In genomic region chr13:86494721-86495120, GRCm38 (mm10) we compare ENCODE assay signal across 26 mouse cellular contexts.
DNase-seq lines count a peak whose midpoint lies in the region; ATAC-seq and TF ChIP-seq lines count a peak whose summit lies in the region.
"Had no signal": no experiment of that assay in that cellular context is flagged by ENCODE, and none has a peak within 500 bp of the region (broad histone marks: within the 10 kb centered on the region; RNA-seq: fewer than 3 reads in every experiment).

No protein-coding gene starts in this region.

- H3K4me2 ChIP-seq in forebrain, embryonic 11.5 days (ENCODE audit: low read depth, low read length, severe bottlenecking), result no peak overlapping the region
- H3K4me2 ChIP-seq in forebrain, embryonic 12.5 days, result no peak overlapping the region
- no peak overlapping the region for H3K4me2 ChIP-seq in hindbrain, embryonic 13.5 days
- no peak overlapping the region for H3K4me2 ChIP-seq in neural tube, embryonic 12.5 days (replicated peaks)
- H3K4me2 ChIP-seq in neural tube, embryonic 15.5 days, result no peak overlapping the region
- H3K4me2 ChIP-seq: embryonic facial prominence, embryonic 13.5 days; heart, embryonic 15.5 days; intestine, embryonic 15.5 days; liver, embryonic 12.5 days; neural tube, embryonic 13.5 days had no signal

- no peaks in the 10 kb centered on the region for H3K9me3 ChIP-seq in forebrain, embryonic 11.5 days (ENCODE audit: control insufficient read depth, low read length)
- H3K9me3 ChIP-seq in forebrain, embryonic 12.5 days, result no peaks in the 10 kb centered on the region
- H3K9me3 ChIP-seq in hindbrain, embryonic 10.5 days, result no peaks in the 10 kb centered on the region
- H3K9me3 ChIP-seq in hindbrain, embryonic 13.5 days, result no peaks in the 10 kb centered on the region
- H3K9me3 ChIP-seq in neural tube, embryonic 12.5 days, result no peaks in the 10 kb centered on the region
- H3K9me3 ChIP-seq in neural tube, embryonic 15.5 days (replicated peaks), result no peaks in the 10 kb centered on the region
- H3K9me3 ChIP-seq: embryonic facial prominence, embryonic 13.5 days; heart, embryonic 15.5 days; intestine, embryonic 15.5 days; liver, embryonic 12.5 days had no signal

- H3K27ac ChIP-seq in forebrain, embryonic 11.5 days (ENCODE audit: low read depth, low read length), result no peak overlapping the region
- H3K27ac ChIP-seq in forebrain, embryonic 12.5 days, result no peak overlapping the region
- no peak overlapping the region; the same call in 1 of the 2 replicates for H3K27ac ChIP-seq in hindbrain, embryonic 10.5 days
- no peak overlapping the region for H3K27ac ChIP-seq in hindbrain, embryonic 13.5 days
- H3K27ac ChIP-seq in neural tube, embryonic 12.5 days, result no peak overlapping the region
- H3K27ac ChIP-seq in neural tube, embryonic 15.5 days (replicated peaks), result no peak overlapping the region
- H3K27ac ChIP-seq in thymus, adult 2 months (ENCODE audit: control insufficient read depth, insufficient read depth, low read length), result no peak overlapping the region
- H3K27ac ChIP-seq: embryonic facial prominence, embryonic 13.5 days; heart, embryonic 15.5 days; intestine, embryonic 15.5 days; layer of hippocampus, adult 2 months; liver, embryonic 12.5 days; neural tube, embryonic 13.5 days had no signal

- H3K9ac ChIP-seq in forebrain, embryonic 11.5 days (ENCODE audit: low read length), result no peak overlapping the region
- no peak overlapping the region for H3K9ac ChIP-seq in forebrain, embryonic 12.5 days
- H3K9ac ChIP-seq in hindbrain, embryonic 13.5 days, result no peak overlapping the region
- H3K9ac ChIP-seq in neural tube, embryonic 12.5 days, result no peak overlapping the region
- H3K9ac ChIP-seq in neural tube, embryonic 15.5 days (replicated peaks), result no peak overlapping the region
- H3K9ac ChIP-seq: embryonic facial prominence, embryonic 13.5 days; heart, embryonic 15.5 days; intestine, embryonic 15.5 days; liver, embryonic 12.5 days; liver, postnatal 0 days; neural tube, embryonic 13.5 days had no signal

- 26% methylated on average over 2 of the region's 2 CpGs for WGBS in forebrain, embryonic 11.5 days
- 42% methylated on average over 2 of the region's 2 CpGs for WGBS in forebrain, embryonic 12.5 days
- WGBS in hindbrain, embryonic 10.5 days, result 32% methylated on average over 2 of the region's 2 CpGs
- WGBS in hindbrain, embryonic 13.5 days, result 37% methylated on average over 2 of the region's 2 CpGs
- WGBS in neural tube, embryonic 12.5 days, result 42% methylated on average over 2 of the region's 2 CpGs
- 34% methylated on average over 2 of the region's 2 CpGs for WGBS in neural tube, embryonic 15.5 days
- 54% methylated on average over 2 of the region's 2 CpGs for WGBS in thymus, adult 2 months

- no peaks in the 10 kb centered on the region for H3K36me3 ChIP-seq in forebrain, embryonic 11.5 days (ENCODE audit: control insufficient read depth, insufficient read depth, low read length)
- H3K36me3 ChIP-seq in forebrain, embryonic 12.5 days (replicated peaks), result no peaks in the 10 kb centered on the region
- H3K36me3 ChIP-seq in hindbrain, embryonic 10.5 days, result no peaks in the 10 kb centered on the region
- H3K36me3 ChIP-seq in hindbrain, embryonic 13.5 days, result no peaks in the 10 kb centered on the region
- no peaks in the 10 kb centered on the region for H3K36me3 ChIP-seq in neural tube, embryonic 12.5 days
- H3K36me3 ChIP-seq in neural tube, embryonic 15.5 days, result no peaks in the 10 kb centered on the region
- no peaks in the 10 kb centered on the region for H3K36me3 ChIP-seq in thymus, adult 2 months (ENCODE audit: control insufficient read depth, insufficient read depth, low read length)
- H3K36me3 ChIP-seq: embryonic facial prominence, embryonic 13.5 days; heart, embryonic 15.5 days; intestine, embryonic 15.5 days; liver, embryonic 12.5 days; neural tube, embryonic 13.5 days had no signal

- H3K27me3 ChIP-seq in forebrain, embryonic 11.5 days (ENCODE audit: control insufficient read depth, insufficient read depth, low read length), result no peaks in the 10 kb centered on the region
- no peaks in the 10 kb centered on the region for H3K27me3 ChIP-seq in forebrain, embryonic 12.5 days
- no peaks in the 10 kb centered on the region for H3K27me3 ChIP-seq in hindbrain, embryonic 10.5 days (ENCODE audit: insufficient read depth, poor library complexity, severe bottlenecking)
- no peaks in the 10 kb centered on the region for H3K27me3 ChIP-seq in hindbrain, embryonic 13.5 days
- H3K27me3 ChIP-seq in neural tube, embryonic 12.5 days (replicated peaks), result no peaks in the 10 kb centered on the region
- H3K27me3 ChIP-seq in neural tube, embryonic 15.5 days (replicated peaks), result no peaks in the 10 kb centered on the region
- H3K27me3 ChIP-seq in thymus, adult 2 months (ENCODE audit: control insufficient read depth, insufficient read depth, low read length), result no peaks in the 10 kb centered on the region
- H3K27me3 ChIP-seq: embryonic facial prominence, embryonic 13.5 days; heart, embryonic 15.5 days; intestine, embryonic 15.5 days; liver, embryonic 12.5 days; neural tube, embryonic 13.5 days; Patski had no signal

- no peak for TF ChIP-seq POLR2A in thymus, adult 2 months (IDR thresholded peaks at IDR 0.05; ENCODE audit: control insufficient read depth, extremely low read depth, insufficient read depth, low read length, poor library complexity)

- 0 out of 2 replicates have a peak, but pooled peaks have one; percentile 21 for ATAC-seq in forebrain, embryonic 11.5 days (replicated peaks; ENCODE audit: low FRiP score)
- no peak for ATAC-seq in forebrain, embryonic 12.5 days (ENCODE audit: low FRiP score)
- ATAC-seq in hindbrain, embryonic 13.5 days (ENCODE audit: low FRiP score), result no peak
- ATAC-seq in neural tube, embryonic 12.5 days (ENCODE audit: low FRiP score, low read depth), result 0 out of 2 replicates have a peak, but pooled peaks have one; percentile 41
- no peak for ATAC-seq in neural tube, embryonic 15.5 days (ENCODE audit: low FRiP score)
- ATAC-seq: hindbrain, embryonic 16.5 days; intestine, embryonic 15.5 days; liver, embryonic 12.5 days; liver, postnatal 0 days; Patski had no signal

- H3K4me3 ChIP-seq in forebrain, embryonic 11.5 days (ENCODE audit: low read depth, low read length), result no peak overlapping the region
- no peak overlapping the region for H3K4me3 ChIP-seq in forebrain, embryonic 12.5 days (replicated peaks)
- H3K4me3 ChIP-seq in hindbrain, embryonic 10.5 days, result no peak overlapping the region
- no peak overlapping the region for H3K4me3 ChIP-seq in hindbrain, embryonic 13.5 days
- no peak overlapping the region for H3K4me3 ChIP-seq in neural tube, embryonic 12.5 days
- no peak overlapping the region for H3K4me3 ChIP-seq in neural tube, embryonic 15.5 days (replicated peaks)
- no peak overlapping the region for H3K4me3 ChIP-seq in thymus, adult 2 months (ENCODE audit: control insufficient read depth, insufficient read depth, low read length)
- H3K4me3 ChIP-seq: embryonic facial prominence, embryonic 13.5 days; heart, embryonic 15.5 days; intestine, embryonic 15.5 days; layer of hippocampus, adult 2 months; liver, embryonic 12.5 days; neural tube, embryonic 13.5 days had no signal

- no peak for DNase-seq in forebrain, embryonic 11.5 days (ENCODE audit: low spot score)
- DNase-seq in hindbrain, embryonic 10.5 days (ENCODE audit: low spot score), result peak; percentile 3
- no peak for DNase-seq in B cell, adult 2 months
- DNase-seq in thymus, adult 2 months, result no peak
- DNase-seq: adrenal gland, postnatal 10 days; cerebellum, adult 11 months; cerebellum, adult 9-10 months; cerebellum, postnatal 36 days; gastrocnemius, postnatal 10 days; kidney, adult 2 months; kidney, postnatal 36 days; left cerebral cortex, postnatal 4 days; liver, postnatal 0 days; lung, postnatal 36 days had no signal

- TF ChIP-seq CTCF in thymus, adult 2 months (IDR thresholded peaks at IDR 0.05; ENCODE audit: borderline replicate concordance, control insufficient read depth, extremely low read depth, insufficient read depth, low read length, poor library complexity), result no peak

- H3K4me1 ChIP-seq in forebrain, embryonic 11.5 days (replicated peaks; ENCODE audit: control insufficient read depth, insufficient read depth, low read length), result no peaks in the 10 kb centered on the region
- H3K4me1 ChIP-seq in forebrain, embryonic 12.5 days, result peaks cover 5% of the 10 kb centered on the region; the same call in 1 of the 2 replicates
- H3K4me1 ChIP-seq in hindbrain, embryonic 10.5 days (replicated peaks), result peaks cover 6% of the 10 kb centered on the region
- H3K4me1 ChIP-seq in hindbrain, embryonic 13.5 days (replicated peaks), result no peaks in the 10 kb centered on the region
- H3K4me1 ChIP-seq in neural tube, embryonic 12.5 days, result no peaks in the 10 kb centered on the region
- H3K4me1 ChIP-seq in neural tube, embryonic 15.5 days, result no peaks in the 10 kb centered on the region
- H3K4me1 ChIP-seq in thymus, adult 2 months (replicated peaks; ENCODE audit: control insufficient read depth, insufficient read depth, low read length), result no peaks in the 10 kb centered on the region
- H3K4me1 ChIP-seq: embryonic facial prominence, embryonic 13.5 days; heart, embryonic 15.5 days; intestine, embryonic 15.5 days; liver, embryonic 12.5 days; neural tube, embryonic 13.5 days had no signal

Comparison
In these comparisons a context has a peak if more than half of its experiments do, and no peak if none do; other contexts are left out.
1. ATAC-seq: peak in forebrain, embryonic 11.5 days (single experiment) and neural tube, embryonic 12.5 days (single experiment); none in forebrain, embryonic 12.5 days (single experiment), hindbrain, embryonic 13.5 days (single experiment) and neural tube, embryonic 15.5 days (single experiment).